Mouse (Mus musculus): ENCODE results near the gene Ttc28. TPM values are rescaled to one million over a fixed set of nuclear protein-coding genes. Genes with fewer than 3 reads are reported as not detected.

Gene Ttc28
- 1.2 and 2.4 TPM in 2 replicates for polyA plus RNA-seq (2012; rRNA removed; ENCODE audit: low replicate concordance)

GRCm38 (mm10) chr5:110879584-110880374, at the start of gene Ttc28:
TSS of gene Ttc28 (plus strand) at chr5:110879803.

GRCm38 (mm10) chr5:110839678-110840365, 39.8 kb upstream of the Ttc28 start, which contains the start of the genes Hscb and Chek2:
TSS of gene Hscb (minus strand) at chr5:110839777.
TSS of gene Chek2 (plus strand) at chr5:110839979.

GRCm38 (mm10) chr5:111330417-111331098, 451.0 kb downstream of the Ttc28 start, which contains the start of gene Pitpnb:
TSS of gene Pitpnb (plus strand) at chr5:111330763.

Other genes with a start within 250 kb of the Ttc28 start
- gene Noc4l, start 226.4 kb upstream of the Ttc28 start, polyA plus RNA-seq (2012; rRNA removed; ENCODE audit: low replicate concordance): 38.3 and 50.4 TPM in 2 replicates
- gene Ddx51, start 226.4 kb upstream of the Ttc28 start, polyA plus RNA-seq (2012; rRNA removed; ENCODE audit: low replicate concordance): 2.8 and 9.6 TPM in 2 replicates
- 36.5 and 58.7 TPM in 2 replicates for gene Ep400, start 109.1 kb upstream of the Ttc28 start, polyA plus RNA-seq (2012; rRNA removed; ENCODE audit: low replicate concordance)
- 20.7 and 22.6 TPM in 2 replicates for gene Pus1, start 99.1 kb upstream of the Ttc28 start, polyA plus RNA-seq (2012; rRNA removed; ENCODE audit: low replicate concordance)
- gene Ulk1, start 69.7 kb upstream of the Ttc28 start, polyA plus RNA-seq (2012; rRNA removed; ENCODE audit: low replicate concordance): 23.6 and 35.6 TPM in 2 replicates
- 14.5 and 14.8 TPM in 2 replicates for gene Hscb, start 40.0 kb upstream of the Ttc28 start, polyA plus RNA-seq (2012; rRNA removed; ENCODE audit: low replicate concordance)
- 3.7 and 6.1 TPM in 2 replicates for gene Chek2, start 39.8 kb upstream of the Ttc28 start, polyA plus RNA-seq (2012; rRNA removed; ENCODE audit: low replicate concordance)

Data from duodenum, adult 2 months (tissue).